Mouse (Mus musculus): Measurements from ENCODE around the gene Thoc6. TPM values are rescaled to one million over a fixed set of nuclear protein-coding genes. Genes with fewer than 3 reads are reported as not detected.

Thoc6 gene
- total and polyA plus RNA-seq, 2 experiments from 2014 or later, result 23.2 to 35.2 TPM

GRCm38 (mm10) chr17:23672761-23673160, 921 bp downstream of the Thoc6 start:
- Histone ChIP-seq H3K36me3 (replicated peaks; ENCODE audit: control insufficient read depth, insufficient read depth, low read length) (peaks cover 32% of the 10 kb centered on the region), H3K27me3 (ENCODE audit: control insufficient read depth, insufficient read depth, low read length) (no peaks in the 10 kb centered on the region), H3K9me3 (replicated peaks; ENCODE audit: control insufficient read depth, low read length) (no peaks in the 10 kb centered on the region), H3K4me3 (ENCODE audit: low read depth, low read length) (peak overlapping the region; percentile 69), H3K4me2 (ENCODE audit: low read depth, low read length) (peak overlapping the region; percentile 80), H3K4me1 (ENCODE audit: control insufficient read depth, insufficient read depth) (peaks cover 24% of the 10 kb centered on the region; the same call in 1 of the 2 replicates), H3K27ac (ENCODE audit: low read depth) (no peak overlapping the region), H3K9ac (replicated peaks; ENCODE audit: low read depth, low read length) (no peak overlapping the region)
- ATAC-seq (ENCODE audit: insufficient read depth, low read depth) (no peak), DNase-seq (ENCODE audit: low spot score) (no peak)
- no peak for TF ChIP-seq CTCF (IDR thresholded peaks at IDR 0.05; ENCODE audit: low read depth)
- no peak for TF ChIP-seq EP300 (IDR thresholded peaks at IDR 0.05; ENCODE audit: low read depth)
- 56% methylated on average over 3 of the region's 3 CpGs for WGBS

DNA sequence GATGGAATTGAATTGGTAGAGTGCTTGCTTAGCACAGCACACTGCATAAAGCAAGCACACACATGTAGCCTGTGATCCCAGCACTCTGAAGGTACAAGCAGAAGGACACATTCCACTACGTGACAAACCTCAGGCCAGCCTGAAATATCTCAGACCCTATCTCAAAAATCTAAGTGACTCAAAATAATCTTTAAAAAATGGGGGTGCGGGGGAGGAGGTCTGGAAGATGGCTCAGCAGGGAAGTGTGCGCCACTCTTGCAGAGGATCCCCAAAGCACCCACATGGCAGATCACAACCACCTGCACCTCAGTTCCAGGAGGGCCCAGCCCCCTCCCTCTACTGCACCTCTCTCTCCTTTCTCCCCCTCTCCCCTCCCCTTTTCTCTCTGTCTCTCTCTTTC, 2.2 kb downstream of the Thoc6 start:
- no peak overlapping the region for H3K4me3 ChIP-seq (ENCODE audit: low read depth, low read length)
- no peaks in the 10 kb centered on the region for H3K9me3 ChIP-seq (replicated peaks; ENCODE audit: control insufficient read depth, low read length)
- WGBS, result 87% methylated on average over 3 of the region's 3 CpGs
- H3K27ac ChIP-seq (ENCODE audit: low read depth), result no peak overlapping the region
- no peak for ATAC-seq (ENCODE audit: insufficient read depth, low read depth)
- peaks cover 24% of the 10 kb centered on the region; the same call in 1 of the 2 replicates for H3K4me1 ChIP-seq (ENCODE audit: control insufficient read depth, insufficient read depth)
- no peak overlapping the region for H3K9ac ChIP-seq (replicated peaks; ENCODE audit: low read depth, low read length)
- peaks cover 45% of the 10 kb centered on the region for H3K36me3 ChIP-seq (replicated peaks; ENCODE audit: control insufficient read depth, insufficient read depth, low read length)
- TF ChIP-seq CTCF (IDR thresholded peaks at IDR 0.05; ENCODE audit: low read depth) (no peak), EP300 (IDR thresholded peaks at IDR 0.05; ENCODE audit: low read depth) (no peak)
- DNase-seq (ENCODE audit: low spot score), result no peak
- H3K4me2 ChIP-seq (ENCODE audit: low read depth, low read length), result no peak overlapping the region
- no peaks in the 10 kb centered on the region for H3K27me3 ChIP-seq (ENCODE audit: control insufficient read depth, insufficient read depth, low read length)

DNA sequence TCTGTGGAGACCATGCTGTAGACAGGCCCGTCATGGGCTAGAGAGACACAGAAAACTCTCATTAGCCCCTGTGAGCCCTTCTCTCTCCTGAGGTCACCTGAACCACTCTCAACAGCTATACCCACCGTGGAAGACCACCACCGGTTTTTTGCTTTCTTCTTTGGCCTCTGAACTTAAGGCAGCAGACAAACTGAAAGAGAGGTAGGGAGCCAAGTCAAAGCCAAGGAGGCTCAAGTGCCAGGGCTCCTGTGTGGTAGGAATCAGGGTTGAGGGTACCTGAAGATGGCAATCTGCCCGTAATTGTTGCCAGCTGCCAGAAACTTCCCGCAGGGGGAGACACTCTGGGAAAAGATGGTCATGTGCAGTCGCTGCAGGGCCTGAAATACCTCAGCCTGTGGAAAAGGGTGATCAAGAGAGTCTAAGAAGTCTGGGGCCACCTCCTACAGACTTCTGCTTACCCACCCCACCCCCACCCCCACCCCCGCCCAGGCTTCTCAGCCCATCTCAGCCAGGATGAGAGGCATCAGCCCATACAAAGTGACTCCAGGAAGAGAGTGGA, 3.1 kb downstream of the Thoc6 start:
- 89% methylated on average over 7 of the region's 7 CpGs for WGBS
- Histone ChIP-seq H3K9me3 (replicated peaks; ENCODE audit: control insufficient read depth, low read length) (no peaks in the 10 kb centered on the region), H3K4me3 (ENCODE audit: low read depth, low read length) (no peak overlapping the region), H3K27me3 (ENCODE audit: control insufficient read depth, insufficient read depth, low read length) (no peaks in the 10 kb centered on the region), H3K4me2 (ENCODE audit: low read depth, low read length) (no peak overlapping the region), H3K36me3 (replicated peaks; ENCODE audit: control insufficient read depth, insufficient read depth, low read length) (peaks cover 51% of the 10 kb centered on the region), H3K4me1 (ENCODE audit: control insufficient read depth, insufficient read depth) (peaks cover 17% of the 10 kb centered on the region; the same call in 1 of the 2 replicates), H3K9ac (replicated peaks; ENCODE audit: low read depth, low read length) (no peak overlapping the region), H3K27ac (ENCODE audit: low read depth) (no peak overlapping the region)
- TF ChIP-seq EP300 (IDR thresholded peaks at IDR 0.05; ENCODE audit: low read depth) (no peak), CTCF (IDR thresholded peaks at IDR 0.05; ENCODE audit: low read depth) (no peak)
- DNase-seq (ENCODE audit: low spot score), result no peak
- ATAC-seq (ENCODE audit: insufficient read depth, low read depth), result no peak

GRCm38 (mm10) chr17:23665511-23665910, 8.2 kb downstream of the Thoc6 start:
- peaks cover 45% of the 10 kb centered on the region for H3K36me3 ChIP-seq (replicated peaks; ENCODE audit: control insufficient read depth, insufficient read depth, low read length)
- no peaks in the 10 kb centered on the region for H3K9me3 ChIP-seq (replicated peaks; ENCODE audit: control insufficient read depth, low read length)
- no peak overlapping the region for H3K4me3 ChIP-seq (ENCODE audit: low read depth, low read length)
- no peak for DNase-seq (ENCODE audit: low spot score)
- no peaks in the 10 kb centered on the region for H3K4me1 ChIP-seq (ENCODE audit: control insufficient read depth, insufficient read depth)
- no peak overlapping the region for H3K9ac ChIP-seq (replicated peaks; ENCODE audit: low read depth, low read length)
- no peak overlapping the region for H3K4me2 ChIP-seq (ENCODE audit: low read depth, low read length)
- no peak for ATAC-seq (ENCODE audit: insufficient read depth, low read depth)
- TF ChIP-seq EP300 (IDR thresholded peaks at IDR 0.05; ENCODE audit: low read depth), result no peak
- H3K27me3 ChIP-seq (ENCODE audit: control insufficient read depth, insufficient read depth, low read length), result peaks cover 23% of the 10 kb centered on the region
- no peak overlapping the region for H3K27ac ChIP-seq (ENCODE audit: low read depth)
- 80% methylated on average over 14 of the region's 14 CpGs for WGBS

GRCm38 (mm10) chr17:23664556-23665021, 9.1 kb downstream of the Thoc6 start:
- TF ChIP-seq EP300 (IDR thresholded peaks at IDR 0.05; ENCODE audit: low read depth) (no peak), CTCF (IDR thresholded peaks at IDR 0.05; ENCODE audit: low read depth) (peak; percentile 68)
- peaks cover 36% of the 10 kb centered on the region for H3K36me3 ChIP-seq (replicated peaks; ENCODE audit: control insufficient read depth, insufficient read depth, low read length)
- no peaks in the 10 kb centered on the region for H3K9me3 ChIP-seq (replicated peaks; ENCODE audit: control insufficient read depth, low read length)
- no peak overlapping the region for H3K4me3 ChIP-seq (ENCODE audit: low read depth, low read length)
- ATAC-seq (ENCODE audit: insufficient read depth, low read depth), result no peak
- 25% methylated on average over 5 of the region's 5 CpGs for WGBS
- no peak overlapping the region for H3K9ac ChIP-seq (replicated peaks; ENCODE audit: low read depth, low read length)
- H3K4me2 ChIP-seq (ENCODE audit: low read depth, low read length), result no peak overlapping the region
- no peaks in the 10 kb centered on the region for H3K4me1 ChIP-seq (ENCODE audit: control insufficient read depth, insufficient read depth)
- peak; percentile 45 for DNase-seq (ENCODE audit: low spot score)
- H3K27me3 ChIP-seq (ENCODE audit: control insufficient read depth, insufficient read depth, low read length), result peaks cover 33% of the 10 kb centered on the region
- no peak overlapping the region for H3K27ac ChIP-seq (ENCODE audit: low read depth)

DNA sequence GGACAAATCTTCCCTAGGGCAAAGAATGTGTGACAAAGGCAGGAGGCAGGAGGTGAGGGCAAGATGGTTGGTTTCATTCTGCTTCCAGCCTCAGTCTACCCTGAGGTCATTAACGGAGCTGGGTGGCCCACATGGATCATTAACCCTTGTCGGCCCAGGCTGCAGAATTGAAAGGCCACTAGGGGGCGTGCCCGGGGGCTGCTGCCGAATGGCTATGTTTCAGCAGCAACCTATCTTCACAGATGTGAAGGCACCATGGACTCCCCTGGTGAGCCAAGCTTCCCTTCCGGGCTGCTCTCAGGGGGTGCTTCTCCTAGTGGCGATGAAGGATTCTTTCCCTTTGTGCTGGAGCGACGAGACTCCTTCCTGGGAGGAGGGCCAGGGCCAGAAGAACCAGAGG, 12.2 kb downstream of the Thoc6 start:
- no peak for ATAC-seq (ENCODE audit: insufficient read depth, low read depth)
- Histone ChIP-seq H3K9me3 (replicated peaks; ENCODE audit: control insufficient read depth, low read length) (no peaks in the 10 kb centered on the region), H3K4me2 (ENCODE audit: low read depth, low read length) (no peak overlapping the region), H3K36me3 (replicated peaks; ENCODE audit: control insufficient read depth, insufficient read depth, low read length) (peaks cover 7% of the 10 kb centered on the region; the same call in 1 of the 2 replicates), H3K4me1 (ENCODE audit: control insufficient read depth, insufficient read depth) (no peaks in the 10 kb centered on the region), H3K27ac (ENCODE audit: low read depth) (no peak overlapping the region), H3K9ac (replicated peaks; ENCODE audit: low read depth, low read length) (no peak overlapping the region), H3K27me3 (ENCODE audit: control insufficient read depth, insufficient read depth, low read length) (peaks cover 37% of the 10 kb centered on the region), H3K4me3 (ENCODE audit: low read depth, low read length) (no peak overlapping the region)
- 2% methylated on average over 9 of the region's 9 CpGs for WGBS
- TF ChIP-seq CTCF (IDR thresholded peaks at IDR 0.05; ENCODE audit: low read depth) (peak; percentile 27; the same call in 1 of the 2 replicates), EP300 (IDR thresholded peaks at IDR 0.05; ENCODE audit: low read depth) (no peak)
- DNase-seq (ENCODE audit: low spot score), result no peak

Measured in heart, postnatal 0 days (tissue).